Mouse (Mus musculus) adrenal gland, postnatal 14 days (tissue): ENCODE measurements at regions not wholly inside any gene's neighbourhood (a gene's known extent, or its start where the extent isn't known, plus 50 kb on each side); places are given as distances from the start of the nearest gene placed in this dataset.

Experiments
- DNase-seq: peaks from one replicate; pipeline ENCODE4 v3.0.0; 2021; ENCODE audit warnings: mixed read lengths

- DNase-seq, result no peak
These were observed 119.2 kb upstream of the Ccdc122 start for GRCm38 (mm10) chr14:76917139-76917929.

- DNase-seq, result no peak
These were observed 122.7 kb upstream of the Ccdc122 start for GRCm38 (mm10) chr14:76913850-76914249.

DNA sequence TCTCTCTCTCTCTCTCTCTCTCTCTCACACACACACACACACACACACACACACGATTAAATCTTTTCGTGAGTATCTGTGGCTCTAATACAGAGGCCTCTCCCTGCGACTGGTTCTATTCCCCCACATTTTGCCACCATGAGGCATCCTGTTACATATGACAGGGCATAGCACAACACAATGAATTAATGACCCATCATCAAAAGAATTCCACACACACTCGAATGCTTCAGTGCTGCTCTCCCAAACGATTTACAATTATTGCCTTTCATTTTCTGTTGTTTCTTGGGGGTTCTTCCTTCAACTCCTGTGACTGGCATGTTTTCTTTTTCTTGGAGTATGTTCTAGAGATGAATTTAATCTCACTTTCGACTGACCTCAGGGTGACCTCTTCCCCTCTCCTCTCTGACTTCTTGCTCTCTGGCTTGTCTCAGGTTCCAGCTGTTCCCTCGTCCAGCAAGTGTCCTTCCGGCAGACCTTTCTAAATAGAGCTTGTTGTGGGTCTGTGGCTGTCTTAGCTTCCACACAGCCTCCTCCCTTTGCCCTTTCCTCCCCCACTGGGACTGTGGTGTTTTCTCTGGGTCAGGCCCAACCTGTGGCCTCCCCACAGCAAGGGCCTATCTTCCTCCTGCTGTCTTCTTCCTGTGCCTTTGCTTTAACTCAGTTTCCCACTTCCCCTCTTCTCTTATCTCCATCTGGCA lies 124.1 kb upstream of the Ccdc122 start:
- peak; percentile 45 for DNase-seq

DNA sequence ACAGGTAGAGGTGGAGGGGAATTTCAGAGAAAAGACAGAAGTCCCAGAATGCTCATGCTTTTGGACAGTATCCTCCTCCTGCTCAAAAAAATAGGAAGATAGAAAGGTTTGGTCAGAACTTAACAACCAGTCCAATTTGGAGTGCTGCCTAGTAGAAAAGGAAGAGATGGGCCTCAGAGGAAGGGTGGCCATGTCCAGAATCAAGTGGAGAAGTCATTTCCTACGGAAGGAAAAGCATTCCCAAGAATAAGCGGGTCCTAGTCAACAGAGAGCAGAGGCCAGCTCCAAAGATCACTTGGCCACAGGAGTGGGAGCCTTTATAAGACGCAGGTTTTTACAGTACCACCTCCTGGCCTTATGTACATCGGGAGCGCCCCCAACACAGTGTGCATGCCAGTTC lies 125.3 kb upstream of the Ccdc122 start:
- no peak for DNase-seq

DNA sequence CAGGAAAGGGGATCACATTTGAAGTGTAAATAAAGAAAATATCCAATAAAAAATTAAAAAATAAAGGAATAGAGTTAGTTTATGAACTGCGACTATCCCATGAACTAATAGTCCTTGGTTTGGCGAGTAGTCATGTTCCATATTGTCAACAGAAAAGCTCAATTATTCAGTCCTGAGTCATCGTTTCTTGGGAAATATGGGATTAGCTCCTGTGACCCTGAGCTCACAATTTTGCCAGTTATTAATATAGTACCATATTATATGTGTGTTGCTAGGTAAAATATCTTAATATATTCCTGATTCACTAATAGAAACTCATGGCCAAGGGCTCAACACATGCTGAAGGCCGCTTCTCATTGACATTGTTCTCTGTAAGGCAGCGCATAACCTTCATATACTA lies 126.4 kb upstream of the Ccdc122 start:
- no peak for DNase-seq

GRCm38 (mm10) chr14:76907941-76908340 lies 128.6 kb upstream of the Ccdc122 start:
- peak; percentile 65 for DNase-seq

- DNase-seq, result no peak
These were observed 133.4 kb upstream of the Ccdc122 start for GRCm38 (mm10) chr14:76902962-76903757.

DNA sequence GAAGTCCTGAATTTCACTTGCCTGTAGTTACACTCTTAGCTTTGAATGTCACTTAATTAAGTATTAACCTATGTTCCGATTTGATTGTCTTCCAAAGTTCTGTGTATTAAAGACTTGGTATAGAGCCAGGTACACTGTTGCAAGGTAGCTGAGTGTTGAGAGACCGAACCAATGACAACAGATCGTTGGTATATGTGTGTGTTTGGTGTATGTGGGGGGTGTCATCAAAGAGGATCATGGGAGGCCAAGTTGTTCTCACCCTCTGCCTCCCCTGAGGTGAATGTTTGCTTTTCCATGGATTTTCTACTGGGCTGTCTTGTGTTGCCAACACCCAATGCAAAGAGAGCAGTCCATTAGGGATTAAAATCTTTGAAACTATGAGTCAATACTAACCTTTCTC lies 135.1 kb upstream of the Ccdc122 start:
- DNase-seq, result no peak

GRCm38 (mm10) chr14:76899331-76899730 lies 137.2 kb upstream of the Ccdc122 start:
- peak; percentile 28 for DNase-seq

- DNase-seq, result no peak
These were observed 148.9 kb upstream of the Ccdc122 start for GRCm38 (mm10) chr14:76887708-76888107.

GRCm38 (mm10) chr14:76887201-76887600 lies 149.4 kb upstream of the Ccdc122 start:
- no peak for DNase-seq

DNA sequence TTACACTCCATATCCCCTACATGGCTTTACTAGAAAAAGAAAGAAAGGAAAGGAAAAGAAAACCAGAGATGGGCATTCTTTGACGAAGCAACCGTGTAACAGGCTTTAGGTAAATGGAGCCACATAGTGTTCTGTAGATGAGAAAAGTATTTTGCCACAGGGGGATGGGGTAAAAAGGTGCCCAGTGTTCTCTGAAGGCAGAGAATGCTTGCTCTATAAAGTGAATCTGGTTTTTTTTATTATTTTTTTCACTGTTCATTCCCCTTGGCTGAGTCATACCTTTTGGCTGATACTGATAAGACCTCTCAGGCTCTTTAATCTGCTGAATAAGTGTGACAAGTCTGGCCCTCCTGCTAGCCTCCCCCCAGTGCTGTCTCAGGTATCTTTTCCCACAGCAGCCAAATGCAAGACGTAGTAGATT lies 153.3 kb upstream of the Ccdc122 start:
- DNase-seq, result no peak

DNA sequence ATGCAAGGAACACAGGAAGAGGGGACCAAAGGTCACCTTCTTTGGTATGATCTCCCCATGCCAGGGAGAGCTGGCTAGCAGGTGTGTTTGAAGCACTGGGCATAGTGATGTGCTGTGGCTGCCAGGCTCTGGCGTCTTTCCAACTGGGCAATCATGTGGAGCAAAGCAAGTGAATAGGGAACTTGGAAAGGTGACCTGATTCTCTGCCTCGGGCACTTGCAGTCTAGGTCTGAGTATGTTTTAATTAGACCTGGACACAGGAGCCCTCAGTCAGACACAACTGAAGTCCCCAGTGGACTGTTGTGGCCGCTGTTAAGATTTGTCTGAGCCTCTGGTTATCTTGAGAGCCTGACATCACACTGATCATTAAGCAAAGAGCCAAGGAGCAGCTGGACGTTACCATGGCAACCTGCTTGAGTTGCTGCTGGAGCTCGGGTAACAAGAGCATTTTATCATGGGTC lies 153.8 kb upstream of the Ccdc122 start:
- DNase-seq, result peak; percentile 79

GRCm38 (mm10) chr14:76880851-76881250 lies 155.7 kb upstream of the Ccdc122 start:
- no peak for DNase-seq

GRCm38 (mm10) chr14:76877306-76877705 lies 159.3 kb upstream of the Ccdc122 start:
- DNase-seq, result no peak

GRCm38 (mm10) chr14:76876015-76876414 lies 160.6 kb upstream of the Ccdc122 start:
- peak; percentile 75 for DNase-seq

- no peak for DNase-seq
These were observed 161.2 kb upstream of the Ccdc122 start for GRCm38 (mm10) chr14:76875266-76875900.

DNA sequence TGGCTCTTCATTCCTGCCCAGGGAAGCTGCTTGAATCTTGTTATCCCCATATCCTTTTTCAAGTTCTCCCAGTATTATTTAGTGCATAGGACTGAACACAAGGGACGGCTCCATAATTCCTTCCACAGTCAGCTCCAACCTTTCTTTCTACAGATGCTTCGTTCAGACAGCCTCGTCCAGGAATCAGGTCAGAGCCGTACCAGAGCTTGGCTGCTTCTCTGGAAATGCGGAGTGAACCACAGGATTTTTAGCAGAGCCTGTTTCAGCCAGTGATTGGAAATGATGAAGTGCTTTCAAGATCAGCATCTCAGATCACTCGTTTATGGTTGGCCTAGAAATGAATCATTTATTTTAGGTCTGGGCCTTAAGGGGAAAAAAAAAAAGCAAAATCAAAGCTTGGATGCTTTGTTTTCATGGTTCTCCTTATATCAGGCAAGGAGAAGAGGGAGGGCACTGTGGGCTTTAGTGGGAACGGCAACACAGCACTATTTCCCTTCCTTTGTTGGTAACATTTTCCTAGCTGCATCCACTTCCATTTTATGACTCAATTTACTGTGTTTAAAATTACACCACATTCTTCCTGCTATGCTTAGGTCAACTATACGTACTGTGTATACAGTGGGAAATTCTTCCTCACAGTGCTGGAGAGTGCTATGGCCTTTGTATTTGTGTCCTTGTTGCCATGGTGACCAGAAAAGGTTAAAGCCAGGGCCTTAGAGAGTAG lies 161.9 kb upstream of the Ccdc122 start:
- peak; percentile 30 for DNase-seq

DNA sequence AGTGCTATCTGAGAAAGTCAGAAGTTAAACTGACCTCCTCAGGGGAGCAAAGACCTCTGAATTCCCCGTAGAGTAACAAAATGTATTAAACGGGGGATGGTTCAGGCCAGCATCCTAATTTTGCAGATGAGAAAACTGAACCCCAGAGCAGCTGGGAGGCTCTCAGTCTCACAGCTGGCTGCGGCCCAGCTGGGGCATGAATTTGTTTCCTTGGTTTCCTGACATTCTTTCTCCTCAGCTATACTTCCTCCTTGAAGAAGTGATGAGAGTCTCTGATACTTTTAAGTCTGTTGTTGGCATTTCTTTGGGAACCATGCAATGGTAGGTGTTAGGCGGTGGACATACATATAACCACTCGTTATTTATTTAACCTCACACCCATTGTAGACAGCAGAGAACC lies 162.9 kb upstream of the Ccdc122 start:
- no peak for DNase-seq

DNA sequence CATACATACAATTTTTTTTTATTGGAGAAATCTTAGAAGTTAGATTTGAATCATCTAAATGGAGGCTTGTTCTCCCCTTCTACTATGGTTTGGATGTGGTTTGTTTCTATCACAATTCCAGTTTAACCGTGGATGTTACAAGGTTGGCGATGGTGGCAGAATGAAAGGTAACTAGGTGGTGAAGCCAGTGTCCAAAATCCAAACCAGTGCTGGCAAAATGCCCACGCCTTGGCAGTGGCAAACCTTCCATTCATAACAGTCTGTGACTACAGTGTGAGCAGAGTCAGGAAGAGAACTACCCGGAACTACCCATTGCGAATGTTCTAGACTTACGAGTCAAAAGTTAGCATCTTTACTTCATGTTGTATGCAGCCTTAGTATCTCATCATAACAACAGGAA lies 163.6 kb upstream of the Ccdc122 start:
- no peak for DNase-seq

GRCm38 (mm10) chr14:76872510-76872909 lies 164.1 kb upstream of the Ccdc122 start:
- DNase-seq, result no peak

DNA sequence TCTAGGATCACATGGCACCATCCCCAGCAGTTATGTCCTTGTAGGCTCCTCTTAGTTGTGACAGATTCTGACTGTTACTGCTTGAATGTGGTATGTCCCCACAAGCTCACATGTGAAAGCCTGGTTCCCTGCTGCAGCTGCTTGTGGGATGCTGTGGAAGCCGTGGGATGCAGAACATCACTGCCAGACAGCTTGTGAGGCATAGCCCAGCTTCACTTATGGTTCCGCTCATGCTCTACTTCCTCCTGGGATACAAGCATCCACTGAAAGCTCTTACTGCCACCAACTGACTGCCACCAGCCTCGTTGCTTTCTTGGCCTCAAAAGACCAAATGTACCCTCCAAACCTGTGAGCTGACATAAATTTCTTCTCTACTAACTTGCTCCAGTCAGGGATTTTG lies 167.7 kb upstream of the Ccdc122 start:
- DNase-seq, result no peak
